Mouse (Mus musculus) T-helper 1 cell (primary cell): ENCODE data around the gene Lmntd1.

Experiments
- in situ Hi-C: fragments of 300-600 bp; cut with MboI, MseI; formaldehyde crosslinking; loops from one replicate; pipeline ENCODE4 v1.15.1; 2025; ENCODE audit warnings: high pct_unique_total_duplicates

Lmntd1 gene

GRCm38 (mm10) chr6:145564671-145565070, 49.4 kb downstream of the Lmntd1 start:
- in situ Hi-C loops, result no loop called here

GRCm38 (mm10) chr6:145557059-145557992, 56.8 kb downstream of the Lmntd1 start:
- in situ Hi-C loops, result no loop called here

- in situ Hi-C loops, result no loop called here
These were observed 60.9 kb downstream of the Lmntd1 start for GRCm38 (mm10) chr6:145553226-145553625.

- in situ Hi-C loops, result no loop called here
These were observed 61.3 kb downstream of the Lmntd1 start for GRCm38 (mm10) chr6:145552817-145553216.

- in situ Hi-C loops, result no loop called here
These were observed 63.1 kb downstream of the Lmntd1 start for GRCm38 (mm10) chr6:145550993-145551392.

- in situ Hi-C loops, result no loop called here
These were observed 68.0 kb downstream of the Lmntd1 start for GRCm38 (mm10) chr6:145545927-145546641.

- in situ Hi-C loops, result no loop called here
These were observed 69.3 kb downstream of the Lmntd1 start for GRCm38 (mm10) chr6:145544838-145545237.

- in situ Hi-C loops, result no loop called here
These were observed 69.8 kb downstream of the Lmntd1 start for GRCm38 (mm10) chr6:145544304-145544703.

GRCm38 (mm10) chr6:145539568-145539859, 74.6 kb downstream of the Lmntd1 start:
- in situ Hi-C loops, result no loop called here

- in situ Hi-C loops, result no loop called here
These were observed 75.1 kb downstream of the Lmntd1 start for GRCm38 (mm10) chr6:145538787-145539567.

GRCm38 (mm10) chr6:145530464-145530863, 83.7 kb downstream of the Lmntd1 start:
- in situ Hi-C loops, result no loop called here

- in situ Hi-C loops, result no loop called here
These were observed 90.8 kb downstream of the Lmntd1 start for GRCm38 (mm10) chr6:145523337-145523736.

GRCm38 (mm10) chr6:145522617-145523016, 91.5 kb downstream of the Lmntd1 start:
- in situ Hi-C loops, result no loop called here

- in situ Hi-C loops, result no loop called here
These were observed 97.1 kb downstream of the Lmntd1 start for GRCm38 (mm10) chr6:145517002-145517401.

GRCm38 (mm10) chr6:145515859-145516581, 98.1 kb downstream of the Lmntd1 start:
- in situ Hi-C loops, result no loop called here

- in situ Hi-C loops, result no loop called here
These were observed 102.9 kb downstream of the Lmntd1 start for GRCm38 (mm10) chr6:145511265-145511664.

GRCm38 (mm10) chr6:145508828-145509227, 105.3 kb downstream of the Lmntd1 start:
- in situ Hi-C loops, result no loop called here

GRCm38 (mm10) chr6:145501751-145502150, 112.4 kb downstream of the Lmntd1 start:
- in situ Hi-C loops, result no loop called here

GRCm38 (mm10) chr6:145499574-145500546, 114.3 kb downstream of the Lmntd1 start:
- in situ Hi-C loops, result no loop called here

- in situ Hi-C loops, result no loop called here
These were observed 118.4 kb downstream of the Lmntd1 start for GRCm38 (mm10) chr6:145495731-145496130.
